Mouse (Mus musculus) limb, embryonic 15.5 days (tissue): ENCODE measurements around the gene Nuak1. TPM values are rescaled to one million over a fixed set of nuclear protein-coding genes. Genes with fewer than 3 reads are reported as not detected.

Source experiments
- ATAC-seq: fragments of 200-750 bp; cut with Nextera tagmentation; 2 replicates; pipeline ENCODE4 v1.8.0; 2017; ENCODE audit warnings: low read depth, moderate TSS enrichment; ENCODE audit not compliant: insufficient number of reproducible peaks, low FRiP score, low TSS enrichment
- H3K27ac ChIP-seq: fragments of 300-500 bp; sonication (generic); 2 replicates; pipeline ENCODE4 v1.5.1; 2015; ENCODE audit warnings: moderate library complexity, mild to moderate bottlenecking, inconsistent platforms
- H3K27me3 ChIP-seq: fragments of 300-500 bp; sonication (generic); 2 replicates; pipeline ENCODE4 v1.6.1; 2015; ENCODE audit warnings: inconsistent platforms
- H3K36me3 ChIP-seq: fragments of 300-500 bp; sonication (generic); 2 replicates; pipeline ENCODE4 v1.6.1; 2015; ENCODE audit warnings: inconsistent platforms
- H3K4me1 ChIP-seq: fragments of 300-500 bp; sonication (generic); 2 replicates; pipeline ENCODE4 v1.6.1; 2015; ENCODE audit warnings: inconsistent platforms
- H3K4me2 ChIP-seq: fragments of 300-500 bp; sonication (generic); 2 replicates; pipeline ENCODE4 v1.6.1; 2015; ENCODE audit warnings: mild to moderate bottlenecking, inconsistent platforms
- H3K4me3 ChIP-seq: fragments of 300-500 bp; sonication (generic); 2 replicates; pipeline ENCODE4 v1.5.1; 2015; ENCODE audit warnings: mild to moderate bottlenecking, inconsistent platforms
- H3K9ac ChIP-seq: fragments of 300-500 bp; sonication (generic); 2 replicates; pipeline ENCODE4 v1.6.1; 2015; ENCODE audit warnings: inconsistent platforms
- H3K9me3 ChIP-seq: fragments of 300-500 bp; sonication (generic); 2 replicates; pipeline ENCODE4 v1.6.1; 2016; ENCODE audit warnings: inconsistent platforms
- WGBS: fragments of 180-500 bp; shearing (Covaris S2); methylation state at CpG from one replicate; pipeline ENCODE4 v1.1.7; 2015; 5-methylcytosine and 5-hydroxymethylcytosine counted together
- polyA plus RNA-seq: library from polyadenylated mRNA; unstranded; fragments of >200 nt; fragmentation: Nextera tagmentation; extraction: Ambion mirVana; gene quantifications from 2 replicates; pipeline ENCODE4 v1.2.1, GENCODE M21; 2015

Nuak1 gene
- polyA plus RNA-seq, 1 experiment from 2014 or later, result 3.9 TPM

DNA sequence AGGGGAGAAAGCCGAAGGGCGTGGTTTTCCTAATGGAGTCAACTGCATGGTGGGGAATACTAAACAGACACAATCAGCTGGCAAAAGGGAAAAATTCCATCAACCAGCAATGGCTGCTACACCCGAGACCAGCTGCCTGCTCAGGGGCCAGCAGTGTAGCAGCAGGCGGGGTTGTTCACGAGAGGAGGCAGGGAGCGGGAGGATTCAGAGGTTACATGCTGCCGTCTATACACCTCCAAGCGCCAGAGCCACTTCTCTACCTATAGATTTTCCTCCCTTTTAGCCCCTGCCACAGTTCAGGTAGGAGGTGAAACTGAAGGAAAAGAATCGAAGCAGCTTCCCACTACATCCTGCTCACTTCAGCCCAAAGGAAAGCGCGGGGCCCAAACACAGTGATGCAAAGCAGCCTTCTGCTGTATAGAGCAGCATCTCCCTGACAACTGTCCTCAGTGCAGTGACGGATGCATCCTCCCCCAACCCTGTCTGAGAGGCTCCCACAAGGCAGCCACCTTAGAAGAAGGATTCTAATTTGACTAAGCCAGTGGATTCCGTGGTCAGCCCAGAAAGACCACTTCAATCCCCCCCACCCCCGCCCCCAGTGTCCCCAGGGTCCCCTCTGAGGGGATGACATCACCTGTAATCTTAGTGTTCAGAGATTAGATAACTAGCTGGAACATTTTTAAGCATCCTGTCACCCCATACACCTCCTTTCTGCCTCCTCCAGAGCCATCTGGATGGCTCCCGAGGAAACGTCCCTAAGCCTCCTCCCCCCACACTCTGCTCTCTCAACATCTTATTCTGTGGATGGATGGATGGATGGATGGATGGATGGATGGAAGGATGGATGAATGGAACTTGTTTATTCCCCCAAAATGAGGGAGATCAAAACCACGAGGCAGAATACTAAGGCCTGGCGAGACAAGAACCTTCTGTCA lies 68.0 kb downstream of the Nuak1 start:
- H3K4me1 ChIP-seq, result peaks cover 15% of the 10 kb centered on the region
- WGBS, result 47% methylated on average over 18 of the region's 18 CpGs
- no peak overlapping the region for H3K4me3 ChIP-seq
- peaks cover 28% of the 10 kb centered on the region for H3K36me3 ChIP-seq
- H3K4me2 ChIP-seq, result no peak overlapping the region
- H3K9ac ChIP-seq, result no peak overlapping the region
- no peaks in the 10 kb centered on the region for H3K9me3 ChIP-seq
- no peak for ATAC-seq
- no peaks in the 10 kb centered on the region for H3K27me3 ChIP-seq
- H3K27ac ChIP-seq, result peak overlapping the region; percentile 44; the same call in 1 of the 2 replicates

DNA sequence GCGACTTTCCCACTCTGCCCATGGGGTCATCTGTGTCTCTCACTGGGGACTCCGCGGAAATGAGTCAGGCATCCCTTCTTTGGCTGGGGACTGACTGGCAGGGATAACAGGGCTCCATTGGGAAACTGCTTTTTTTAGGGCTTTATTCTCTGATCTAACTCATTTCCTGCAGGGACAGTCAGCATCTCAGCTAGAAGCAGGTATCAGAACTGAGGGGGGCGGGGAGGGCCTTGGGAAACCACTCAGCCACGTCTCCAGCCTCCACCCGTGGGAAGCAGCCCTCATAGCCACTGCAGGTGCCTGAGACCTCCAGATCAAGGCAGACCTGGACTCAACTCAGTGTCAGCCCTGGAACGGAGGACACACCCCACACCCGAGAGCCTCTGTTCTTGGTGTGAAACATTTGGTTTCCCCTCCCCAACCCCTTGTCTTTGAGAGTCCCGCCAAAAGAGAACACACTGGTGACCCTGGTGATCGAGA lies 68.7 kb downstream of the Nuak1 start:
- WGBS, result 32% methylated on average over 10 of the region's 10 CpGs
- Histone ChIP-seq H3K9ac (no peak overlapping the region), H3K4me3 (no peak overlapping the region), H3K4me2 (no peak overlapping the region), H3K9me3 (no peaks in the 10 kb centered on the region), H3K4me1 (peaks cover 15% of the 10 kb centered on the region), H3K27me3 (no peaks in the 10 kb centered on the region), H3K36me3 (peaks cover 28% of the 10 kb centered on the region), H3K27ac (peak overlapping the region; percentile 44)
- ATAC-seq, result no peak

DNA sequence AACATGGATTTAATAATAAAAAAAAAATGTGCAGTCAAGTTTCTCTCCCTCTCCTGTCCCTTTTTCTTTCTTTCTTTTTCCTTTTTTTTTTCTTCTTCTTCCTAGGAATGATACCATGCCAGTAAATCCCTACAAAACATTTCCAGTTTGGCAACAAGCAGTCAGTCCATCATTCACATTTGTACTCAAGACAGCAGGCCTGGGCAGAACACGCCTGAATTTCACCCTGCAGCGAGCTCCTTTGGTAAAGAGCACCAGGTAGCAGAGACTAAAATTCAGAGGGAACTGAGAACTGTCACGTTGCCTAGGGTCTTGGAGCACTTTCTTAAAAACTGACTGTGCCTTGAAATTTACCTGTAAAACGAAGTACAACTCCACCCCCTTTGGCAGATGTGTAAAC lies 69.2 kb downstream of the Nuak1 start:
- Histone ChIP-seq H3K36me3 (peaks cover 26% of the 10 kb centered on the region), H3K27me3 (no peaks in the 10 kb centered on the region), H3K4me2 (no peak overlapping the region), H3K4me1 (peaks cover 15% of the 10 kb centered on the region), H3K4me3 (no peak overlapping the region), H3K27ac (no peak overlapping the region), H3K9me3 (no peaks in the 10 kb centered on the region), H3K9ac (no peak overlapping the region)
- 44% methylated on average over 4 of the region's 4 CpGs for WGBS
- ATAC-seq, result no peak

DNA sequence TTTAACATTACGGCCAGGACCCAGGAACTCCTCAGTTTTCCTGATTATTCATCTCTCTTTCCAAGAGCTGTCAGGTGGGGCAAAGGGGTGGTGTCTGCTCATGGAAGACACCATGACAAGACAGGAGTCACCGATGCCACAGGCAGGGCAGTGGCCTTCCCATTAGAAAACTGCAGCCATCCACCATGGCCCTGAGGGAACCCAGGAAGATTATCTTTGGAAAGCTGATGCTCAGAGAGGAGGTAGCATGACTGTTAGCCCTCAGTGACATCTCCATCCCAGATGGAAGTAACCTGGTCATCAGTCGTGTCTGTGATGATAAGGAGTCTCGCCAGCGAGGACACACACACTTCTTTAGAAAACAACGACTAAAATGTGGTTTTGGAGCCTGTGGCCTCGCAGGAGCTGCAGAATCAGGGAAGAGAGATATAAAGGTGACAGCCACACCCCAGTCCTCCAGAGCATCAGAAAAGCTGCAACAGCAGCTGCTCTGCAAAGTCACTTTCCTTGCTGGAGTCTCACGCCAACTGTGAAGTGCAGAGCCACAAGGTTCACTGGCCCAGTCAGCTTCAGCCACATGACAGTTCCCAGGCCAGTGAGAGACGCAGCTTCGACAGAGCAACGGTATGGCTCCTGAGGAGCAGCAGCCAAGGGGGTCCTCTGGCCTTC lies 70.6 kb downstream of the Nuak1 start:
- Histone ChIP-seq H3K4me1 (peaks cover 18% of the 10 kb centered on the region), H3K27me3 (no peaks in the 10 kb centered on the region), H3K36me3 (peaks cover 17% of the 10 kb centered on the region), H3K4me2 (no peak overlapping the region), H3K9ac (no peak overlapping the region), H3K9me3 (no peaks in the 10 kb centered on the region), H3K4me3 (no peak overlapping the region), H3K27ac (no peak overlapping the region)
- 88% methylated on average over 11 of the region's 11 CpGs for whole genome bisulfite sequencing
- ATAC-seq, result no peak

DNA sequence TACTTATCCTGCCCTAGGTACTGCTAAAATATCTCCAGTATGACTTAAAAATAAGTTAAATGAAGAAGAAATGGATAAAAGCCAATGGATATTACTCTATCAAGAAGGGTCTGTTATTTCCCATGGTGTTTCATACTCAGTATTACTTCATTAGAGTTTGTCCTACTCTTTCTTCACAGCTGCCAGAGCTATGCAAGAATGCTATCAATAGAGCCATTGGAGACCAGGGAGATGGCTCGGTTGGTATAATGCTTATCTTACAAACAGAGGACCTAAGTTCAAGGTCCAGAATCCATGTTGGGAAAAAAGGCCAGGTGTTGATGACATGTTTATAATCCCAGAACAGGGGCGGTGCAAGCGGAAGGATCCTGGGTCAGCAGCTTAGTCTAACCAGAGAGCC lies 72.2 kb downstream of the Nuak1 start:
- H3K4me2 ChIP-seq, result no peak overlapping the region
- 83% methylated on average over 3 of the region's 3 CpGs for WGBS

DNA sequence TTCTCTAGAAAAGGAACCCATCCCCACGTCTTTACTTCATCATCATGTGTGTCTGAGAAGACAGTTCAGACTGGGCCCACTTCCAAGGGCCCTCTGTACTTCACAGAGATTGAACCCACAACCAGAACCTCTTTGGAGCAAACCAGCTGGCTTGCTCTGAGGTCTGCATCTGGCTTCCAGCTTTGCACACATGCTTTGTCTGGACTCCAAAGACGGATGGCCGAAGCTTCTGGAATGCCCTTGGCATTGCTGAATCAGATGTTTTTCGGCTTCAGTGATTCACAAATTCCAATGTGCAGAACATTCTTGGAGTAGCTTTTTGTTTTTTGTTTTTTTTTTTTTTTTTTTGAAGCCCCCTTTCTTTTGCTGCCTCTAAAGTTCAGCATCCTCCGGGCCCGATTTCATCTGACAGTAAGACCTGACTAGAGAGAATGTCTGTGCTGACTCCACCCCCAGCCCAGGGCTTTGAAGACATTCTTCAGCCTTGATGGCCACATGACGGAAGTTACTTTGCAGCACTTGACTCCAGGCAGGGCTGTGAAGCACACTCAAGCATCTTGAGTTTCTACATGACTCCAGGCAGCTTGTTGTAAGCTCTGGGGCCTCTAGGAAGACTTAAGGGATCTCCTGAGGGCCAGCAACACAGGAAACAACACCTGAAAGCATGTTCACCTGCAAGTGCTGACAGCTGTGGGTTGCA lies 75.1 kb downstream of the Nuak1 start:
- Histone ChIP-seq H3K4me3 (no peak overlapping the region), H3K36me3 (0 out of 2 replicates have a peak, but pooled peaks cover 3% of the 10 kb centered on the region), H3K27me3 (no peaks in the 10 kb centered on the region), H3K9me3 (no peaks in the 10 kb centered on the region), H3K9ac (no peak overlapping the region), H3K27ac (no peak overlapping the region), H3K4me2 (no peak overlapping the region), H3K4me1 (peaks cover 3% of the 10 kb centered on the region; the same call in 1 of the 2 replicates)
- ATAC-seq, result no peak
- 55% methylated on average over 7 of the region's 7 CpGs for whole genome bisulfite sequencing

More for the DNA sequence above, 72.2 kb downstream of the Nuak1 start:
- Histone ChIP-seq H3K36me3 (0 out of 2 replicates have a peak, but pooled peaks cover 3% of the 10 kb centered on the region), H3K4me1 (peaks cover 17% of the 10 kb centered on the region), H3K9me3 (no peaks in the 10 kb centered on the region), H3K9ac (no peak overlapping the region), H3K27me3 (no peaks in the 10 kb centered on the region), H3K27ac (no peak overlapping the region), H3K4me3 (no peak overlapping the region)
- ATAC-seq, result no peak

DNA sequence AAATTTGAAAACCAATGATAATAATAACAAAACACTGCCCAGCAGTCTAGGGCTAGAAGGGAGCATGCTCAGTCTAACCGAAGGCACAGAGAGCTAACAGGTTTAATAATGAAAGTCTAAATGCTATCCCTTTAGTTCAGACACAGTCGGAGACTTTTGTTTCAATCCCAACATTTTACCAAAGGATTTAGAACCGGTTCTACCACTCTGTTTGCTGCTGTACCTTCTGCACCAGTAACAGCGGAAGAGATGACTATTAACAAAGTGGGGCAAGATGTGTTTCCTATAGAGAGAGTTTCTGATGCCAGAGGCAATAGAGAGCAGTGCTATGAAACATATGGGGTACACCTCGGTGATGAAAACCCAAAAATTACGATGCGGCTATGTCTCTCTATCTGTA lies 76.6 kb downstream of the Nuak1 start:
- H3K27ac ChIP-seq, result no peak overlapping the region
- no peaks in the 10 kb centered on the region for H3K27me3 ChIP-seq
- H3K9ac ChIP-seq, result no peak overlapping the region
- WGBS, result 76% methylated on average over 7 of the region's 7 CpGs
- peaks cover 3% of the 10 kb centered on the region; the same call in 1 of the 2 replicates for H3K4me1 ChIP-seq
- H3K4me3 ChIP-seq, result no peak overlapping the region
- H3K9me3 ChIP-seq, result no peaks in the 10 kb centered on the region
- no peak overlapping the region for H3K4me2 ChIP-seq
- ATAC-seq, result no peak
- H3K36me3 ChIP-seq, result no peaks in the 10 kb centered on the region

DNA sequence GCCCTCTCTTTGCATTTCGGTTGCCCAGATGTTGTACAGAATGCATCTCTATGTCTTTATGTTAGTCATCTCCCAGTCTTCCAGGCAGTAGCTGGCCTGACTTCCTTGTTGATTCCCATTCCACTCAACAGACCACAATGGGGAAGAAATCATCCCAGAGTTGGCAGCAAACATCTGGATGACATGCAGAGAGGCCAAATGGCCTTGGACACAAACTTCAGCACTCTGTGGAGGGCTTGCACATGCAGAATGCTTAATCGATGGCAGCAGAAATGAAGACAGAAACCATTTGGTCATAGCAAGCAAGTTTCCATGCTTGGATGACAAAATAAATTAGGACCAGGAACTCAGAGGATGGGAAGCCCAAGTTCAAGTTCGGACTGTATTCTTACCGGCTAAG lies 79.4 kb downstream of the Nuak1 start:
- no peak for ATAC-seq

DNA sequence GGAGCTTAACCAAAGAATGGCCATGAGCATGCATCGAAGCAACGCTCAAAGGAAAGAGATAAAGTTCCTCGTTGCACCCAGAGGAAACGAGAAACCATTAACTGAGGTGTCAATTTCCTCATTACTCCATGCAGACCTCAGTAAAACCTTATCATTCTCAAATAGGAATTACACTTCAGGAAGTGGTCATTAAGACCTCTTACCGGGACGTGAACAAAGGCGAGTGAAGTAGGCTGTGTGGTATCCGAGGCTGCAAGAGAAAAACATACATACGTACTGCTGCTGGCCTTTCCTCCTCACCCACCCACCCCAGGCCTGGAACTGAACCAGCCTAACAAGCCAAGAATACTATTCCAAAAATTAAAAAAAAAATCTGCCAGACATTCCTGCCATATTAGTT lies 80.0 kb downstream of the Nuak1 start:
- Histone ChIP-seq H3K4me2 (no peak overlapping the region), H3K9ac (no peak overlapping the region), H3K27me3 (no peaks in the 10 kb centered on the region), H3K36me3 (no peaks in the 10 kb centered on the region), H3K27ac (no peak overlapping the region), H3K4me1 (0 out of 2 replicates have a peak, but pooled peaks cover 3% of the 10 kb centered on the region), H3K9me3 (no peaks in the 10 kb centered on the region), H3K4me3 (no peak overlapping the region)
- ATAC-seq, result no peak
- WGBS, result 61% methylated on average over 9 of the region's 9 CpGs

More for the DNA sequence above, 79.4 kb downstream of the Nuak1 start:
- Histone ChIP-seq H3K27ac (no peak overlapping the region), H3K4me2 (no peak overlapping the region), H3K9ac (no peak overlapping the region), H3K4me1 (peaks cover 7% of the 10 kb centered on the region; the same call in 1 of the 2 replicates), H3K9me3 (no peaks in the 10 kb centered on the region), H3K27me3 (no peaks in the 10 kb centered on the region), H3K36me3 (no peaks in the 10 kb centered on the region), H3K4me3 (no peak overlapping the region)
- WGBS, result 86% methylated on average over 4 of the region's 4 CpGs

DNA sequence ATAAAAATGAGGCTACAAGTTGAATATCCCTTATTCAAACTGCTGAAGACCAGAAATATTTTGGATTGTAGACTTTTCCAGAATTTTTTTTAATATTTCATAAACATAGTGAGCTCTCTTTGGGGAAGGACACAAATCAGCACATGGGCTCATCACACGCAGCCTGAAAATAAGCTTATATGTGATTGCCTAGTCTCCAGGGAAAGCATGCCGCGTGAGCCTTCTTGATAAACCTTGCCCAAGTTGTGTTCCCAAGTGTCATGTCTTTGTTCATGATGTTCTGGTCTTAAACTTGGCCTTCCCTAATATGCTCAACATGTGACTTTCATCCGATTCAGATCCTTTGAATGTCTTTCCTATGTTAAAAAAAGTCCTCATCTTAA lies 81.7 kb downstream of the Nuak1 start:
- 95% methylated on average over 4 of the region's 4 CpGs for WGBS
- Histone ChIP-seq H3K27me3 (no peaks in the 10 kb centered on the region), H3K4me2 (no peak overlapping the region), H3K9ac (no peak overlapping the region), H3K4me1 (0 out of 2 replicates have a peak, but pooled peaks cover 3% of the 10 kb centered on the region), H3K9me3 (no peaks in the 10 kb centered on the region), H3K4me3 (no peak overlapping the region), H3K36me3 (no peaks in the 10 kb centered on the region), H3K27ac (no peak overlapping the region)
- no peak for ATAC-seq

DNA sequence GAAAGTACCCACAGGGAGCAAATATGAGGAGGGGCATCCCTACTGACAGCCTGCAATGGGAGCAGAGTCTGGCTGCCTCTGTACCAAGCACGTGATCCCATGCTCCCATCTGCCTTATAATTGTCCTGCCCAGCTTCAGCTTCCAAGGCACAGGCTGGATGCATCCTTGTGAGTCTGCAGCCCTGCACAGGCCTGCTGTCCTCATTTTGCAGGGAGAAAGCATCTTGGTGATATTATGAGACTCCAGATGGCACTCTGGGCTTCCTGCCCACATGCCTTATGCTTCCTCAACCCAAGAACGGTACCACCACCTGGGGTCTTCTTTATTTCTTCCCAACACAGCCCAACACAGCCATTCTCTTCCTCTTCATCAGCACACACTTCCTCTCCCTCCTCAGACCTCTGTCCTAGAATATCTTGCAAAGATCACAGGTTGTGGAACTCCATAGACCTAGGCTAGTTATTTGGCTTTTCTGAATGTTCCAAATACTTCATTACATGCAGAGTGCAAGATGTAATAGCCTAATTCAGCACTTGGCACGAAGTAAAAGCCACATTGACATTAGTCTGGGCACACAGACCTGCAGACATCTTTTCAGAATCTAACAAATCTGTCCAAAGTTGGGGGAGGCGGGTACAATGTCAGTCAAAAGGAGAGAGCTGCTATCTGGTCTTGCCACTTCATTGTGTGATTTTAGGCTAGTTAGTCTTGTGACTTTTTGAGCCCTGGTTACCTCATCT lies 82.2 kb downstream of the Nuak1 start:
- Histone ChIP-seq H3K27ac (no peak overlapping the region), H3K4me1 (0 out of 2 replicates have a peak, but pooled peaks cover 3% of the 10 kb centered on the region), H3K9ac (no peak overlapping the region), H3K36me3 (no peaks in the 10 kb centered on the region), H3K27me3 (no peaks in the 10 kb centered on the region), H3K4me3 (no peak overlapping the region), H3K9me3 (no peaks in the 10 kb centered on the region), H3K4me2 (no peak overlapping the region)
- no peak for ATAC-seq
- 51% methylated on average over 4 of the region's 4 CpGs for WGBS
